8 mouse cellular contexts compared by ENCODE assay signal in the genomic region with DNA sequence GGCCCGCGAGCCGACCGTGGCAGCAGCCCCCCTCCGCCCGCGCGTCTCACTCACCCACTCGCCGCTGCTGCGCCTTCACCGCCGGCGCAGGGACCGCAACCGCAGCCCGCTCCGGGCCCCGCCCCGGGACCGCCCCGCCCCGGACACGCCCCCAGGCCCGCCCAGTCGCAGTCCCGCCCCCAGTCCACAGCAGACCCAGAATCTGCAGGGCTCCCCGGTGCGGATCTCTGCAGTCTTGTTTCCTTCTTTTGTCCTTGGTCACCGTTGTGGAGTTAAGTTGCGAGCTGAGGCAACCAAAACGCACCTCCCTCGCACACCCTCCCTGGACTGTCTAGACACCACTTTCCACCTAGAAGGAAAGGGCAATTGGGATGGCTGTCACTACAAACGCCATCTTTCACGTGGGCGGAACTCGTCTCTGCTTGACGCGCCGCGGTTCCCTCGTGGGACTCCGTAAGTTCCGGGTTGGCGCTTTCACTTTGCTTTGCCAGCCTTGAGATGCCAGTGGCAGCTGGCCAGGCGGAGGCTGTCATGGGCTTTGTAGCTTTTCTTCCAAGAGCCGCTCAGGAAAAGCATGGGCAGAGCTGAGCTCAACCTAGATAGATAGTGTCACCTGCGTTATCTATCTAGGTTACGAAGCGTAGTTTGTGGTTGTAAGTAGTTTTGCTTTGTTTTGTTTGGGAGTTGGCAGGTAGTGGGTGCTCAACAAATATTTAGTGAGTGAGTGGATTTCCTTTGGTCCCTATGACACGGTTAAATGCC. TPM values are rescaled to one million over a fixed set of nuclear protein-coding genes. Genes with fewer than 3 reads are reported as not detected.
DNase-seq lines count a peak whose midpoint lies in the region; ATAC-seq and TF ChIP-seq lines count a peak whose summit lies in the region.

A gene (minus strand): TSS at position 442 of the 762 bp plus-strand sequence.

- no peak for TF ChIP-seq CTCF in E14TG2a.4 (conservative IDR thresholded peaks at IDR 0.05; ENCODE audit: low read length)
- TF ChIP-seq CTCF in heart, postnatal 0 days (IDR thresholded peaks at IDR 0.05; ENCODE audit: low read depth) = no peak
- TF ChIP-seq CTCF in testis, adult 2 months (IDR thresholded peaks at IDR 0.05; ENCODE audit: control insufficient read depth, insufficient read depth, insufficient replicate concordance, low read depth, low read length) = no peak; the same call in 1 of the 2 replicates

- peak within 1 kb of the TSS; percentile 94 for H3K4me3 ChIP-seq in E14TG2a.4 (replicated peaks; ENCODE audit: low read length)
- peak within 1 kb of the TSS; percentile 92 for H3K4me3 ChIP-seq in forebrain, embryonic 12.5 days (replicated peaks)
- peak within 1 kb of the TSS; percentile 97 for H3K4me3 ChIP-seq in heart, postnatal 0 days (ENCODE audit: low read depth, low read length)
- H3K4me3 ChIP-seq in liver, embryonic 16.5 days (ENCODE audit: low read depth, low read length) = peak within 1 kb of the TSS; percentile 81
- peak within 1 kb of the TSS; percentile 81 for H3K4me3 ChIP-seq in neural tube, embryonic 13.5 days
- H3K4me3 ChIP-seq in testis, adult 2 months (ENCODE audit: control insufficient read depth, low read depth, low read length) = peak within 1 kb of the TSS; percentile 95

- H3K27ac ChIP-seq in forebrain, embryonic 12.5 days = peak within 1 kb of the TSS; percentile 59
- peak within 1 kb of the TSS; percentile 91 for H3K27ac ChIP-seq in heart, postnatal 0 days (ENCODE audit: low read depth)
- peak within 1 kb of the TSS; percentile 81 for H3K27ac ChIP-seq in liver, embryonic 16.5 days (ENCODE audit: low read length)
- H3K27ac ChIP-seq in neural tube, embryonic 13.5 days (replicated peaks) = peak within 1 kb of the TSS; percentile 87
- peak within 1 kb of the TSS; percentile 88 for H3K27ac ChIP-seq in testis, adult 2 months (ENCODE audit: control insufficient read depth, insufficient read depth, low read depth, low read length)

- peak within 1 kb of the TSS; percentile 80 for H3K4me2 ChIP-seq in forebrain, embryonic 12.5 days
- H3K4me2 ChIP-seq in heart, postnatal 0 days (ENCODE audit: low read depth, low read length) = peak within 1 kb of the TSS; percentile 97
- H3K4me2 ChIP-seq in liver, embryonic 16.5 days (ENCODE audit: low read depth, low read length) = peak within 1 kb of the TSS; percentile 97
- H3K4me2 ChIP-seq in neural tube, embryonic 13.5 days = peak within 1 kb of the TSS; percentile 73

- peak; percentile 98 for ATAC-seq in forebrain, embryonic 12.5 days (ENCODE audit: low FRiP score)
- ATAC-seq in heart, postnatal 0 days (ENCODE audit: insufficient read depth, low read depth) = peak; percentile 97
- ATAC-seq in liver, embryonic 16.5 days (ENCODE audit: low read depth) = peak; percentile 97
- peak; percentile 99 for ATAC-seq in neural tube, embryonic 13.5 days (ENCODE audit: low read depth)

- DNase-seq in c-Kit-positive CD71-positive TER-119-positive erythroid progenitor cells, embryonic 14.5 days (ENCODE audit: low spot score) = peak; percentile 91
- peak; percentile 96 for DNase-seq in heart, postnatal 0 days (ENCODE audit: low spot score)
- peak; percentile 96 for DNase-seq in kidney, postnatal 4 days

- TF ChIP-seq EP300 in heart, postnatal 0 days (IDR thresholded peaks at IDR 0.05; ENCODE audit: low read depth) = 0 out of 2 replicates have a peak, but pooled peaks have one; percentile 47

- no peaks in the 10 kb centered on the region for H3K9me3 ChIP-seq in E14TG2a.4 (ENCODE audit: low read length)
- H3K9me3 ChIP-seq in forebrain, embryonic 12.5 days = no peaks in the 10 kb centered on the region
- H3K9me3 ChIP-seq in heart, postnatal 0 days (replicated peaks; ENCODE audit: control insufficient read depth, low read length) = no peaks in the 10 kb centered on the region
- no peaks in the 10 kb centered on the region for H3K9me3 ChIP-seq in liver, embryonic 16.5 days (replicated peaks; ENCODE audit: control insufficient read depth, low read length)
- H3K9me3 ChIP-seq in neural tube, embryonic 13.5 days = no peaks in the 10 kb centered on the region

- H3K27me3 ChIP-seq in E14TG2a.4 (ENCODE audit: insufficient read depth, low read length) = peaks cover 19% of the 10 kb centered on the region
- no peaks in the 10 kb centered on the region; the same call in 1 of the 2 replicates for H3K27me3 ChIP-seq in forebrain, embryonic 12.5 days
- H3K27me3 ChIP-seq in heart, postnatal 0 days (ENCODE audit: control insufficient read depth, insufficient read depth, low read length) = no peaks in the 10 kb centered on the region
- no peaks in the 10 kb centered on the region for H3K27me3 ChIP-seq in liver, embryonic 16.5 days (ENCODE audit: control insufficient read depth, insufficient read depth, low read depth, low read length)
- H3K27me3 ChIP-seq in neural tube, embryonic 13.5 days = no peaks in the 10 kb centered on the region
- H3K27me3 ChIP-seq in testis, adult 2 months (ENCODE audit: control insufficient read depth, insufficient read depth, low read length) = no peaks in the 10 kb centered on the region

- peak; percentile 83 for TF ChIP-seq POLR2A in testis, adult 2 months (IDR thresholded peaks at IDR 0.05; ENCODE audit: control insufficient read depth, low read depth, low read length)

- H3K9ac ChIP-seq in forebrain, embryonic 12.5 days = peak within 1 kb of the TSS; percentile 91
- peak within 1 kb of the TSS; percentile 90 for H3K9ac ChIP-seq in heart, postnatal 0 days (replicated peaks; ENCODE audit: low read depth, low read length)
- H3K9ac ChIP-seq in liver, embryonic 16.5 days (ENCODE audit: low read depth, low read length) = peak within 1 kb of the TSS; percentile 83
- H3K9ac ChIP-seq in neural tube, embryonic 13.5 days = peak within 1 kb of the TSS; percentile 91

- WGBS in forebrain, embryonic 12.5 days = under 1% methylated on average over 51 of the region's 51 CpGs
- under 1% methylated on average over 45 of the region's 51 CpGs for WGBS in heart, postnatal 0 days
- under 1% methylated on average over 50 of the region's 51 CpGs for WGBS in liver, embryonic 16.5 days (ENCODE audit: insufficient replicate concordance)
- WGBS in neural tube, embryonic 13.5 days = under 1% methylated on average over 47 of the region's 51 CpGs

- H3K4me1 ChIP-seq in E14TG2a.4 (replicated peaks; ENCODE audit: low read depth, low read length) = peaks cover 23% of the 10 kb centered on the region
- H3K4me1 ChIP-seq in forebrain, embryonic 12.5 days = peaks cover 6% of the 10 kb centered on the region
- peaks cover 24% of the 10 kb centered on the region; the same call in 1 of the 2 replicates for H3K4me1 ChIP-seq in heart, postnatal 0 days (ENCODE audit: control insufficient read depth, insufficient read depth)
- peaks cover 5% of the 10 kb centered on the region; the same call in 1 of the 2 replicates for H3K4me1 ChIP-seq in liver, embryonic 16.5 days (ENCODE audit: control insufficient read depth, low read depth, low read length)
- H3K4me1 ChIP-seq in neural tube, embryonic 13.5 days (replicated peaks) = peaks cover 29% of the 10 kb centered on the region
- H3K4me1 ChIP-seq in testis, adult 2 months (ENCODE audit: control insufficient read depth, insufficient read depth, low read length) = peaks cover 2% of the 10 kb centered on the region; the same call in 1 of the 2 replicates

- no peaks in the 10 kb centered on the region for H3K36me3 ChIP-seq in E14TG2a.4 (ENCODE audit: insufficient read depth, low read length)
- no peaks in the 10 kb centered on the region for H3K36me3 ChIP-seq in forebrain, embryonic 12.5 days (replicated peaks)
- H3K36me3 ChIP-seq in heart, postnatal 0 days (replicated peaks; ENCODE audit: control insufficient read depth, insufficient read depth, low read length) = no peaks in the 10 kb centered on the region
- no peaks in the 10 kb centered on the region for H3K36me3 ChIP-seq in liver, embryonic 16.5 days (ENCODE audit: control insufficient read depth, insufficient read depth)
- H3K36me3 ChIP-seq in neural tube, embryonic 13.5 days = no peaks in the 10 kb centered on the region
- no peaks in the 10 kb centered on the region; the same call in 1 of the 2 replicates for H3K36me3 ChIP-seq in testis, adult 2 months (ENCODE audit: control insufficient read depth, insufficient read depth, low read length)

RNA-seq across cellular contexts. Expression of the gene that starts here (rescaled TPM):
- 27.4 and 28.4 TPM in 2 replicates for polyA plus RNA-seq in forebrain, embryonic 12.5 days (2016; fragmentation: Nextera tagmentation; extraction: Ambion mirVana)
- total RNA-seq in heart, postnatal 0 days (2014; rRNA removed; ENCODE audit: low replicate concordance) = 31.8 and 32.2 TPM in 2 replicates
- 21.8 and 21.9 TPM in 2 replicates for polyA plus RNA-seq in heart, postnatal 0 days (2015; fragmentation: Nextera tagmentation; extraction: Ambion mirVana)
- 3.8 and 4.0 TPM in 2 replicates for polyA plus RNA-seq in liver, embryonic 16.5 days (2015; fragmentation: Nextera tagmentation; extraction: Ambion mirVana)
- 40.1 and 44.5 TPM in 2 replicates for polyA plus RNA-seq in neural tube, embryonic 13.5 days (2015; fragmentation: Nextera tagmentation; extraction: Ambion mirVana)
- 8.1 and 10.2 TPM in 2 replicates for polyA plus RNA-seq in testis, adult 2 months (2012; rRNA removed)

Comparison
In these comparisons a context has a peak if more than half of its experiments do, and no peak if none do; other contexts are left out.
1. Peak in every context shown above with its lines: DNase-seq, ATAC-seq, H3K4me3 ChIP-seq and H3K27ac ChIP-seq.